Mouse (Mus musculus) limb, embryonic 12.5 days (tissue): Measurements from ENCODE around the gene Smr3a. TPM values are rescaled to one million over a fixed set of nuclear protein-coding genes. Genes with fewer than 3 reads are reported as not detected.

Experiments used
- ATAC-seq: fragments of 200-750 bp; cut with Nextera tagmentation; 2 replicates; pipeline ENCODE4 v1.8.0; 2017; ENCODE audit warnings: low read depth, moderate TSS enrichment; ENCODE audit not compliant: insufficient number of reproducible peaks, insufficient read depth, low FRiP score, low TSS enrichment
- H3K27ac ChIP-seq: fragments of 300-500 bp; sonication (generic); 2 replicates; pipeline ENCODE4 v1.5.1; 2016; ENCODE audit warnings: mild to moderate bottlenecking, moderate library complexity
- H3K27me3 ChIP-seq: fragments of 300-500 bp; sonication (generic); 2 replicates; pipeline ENCODE4 v1.6.1; 2016; ENCODE audit warnings: mild to moderate bottlenecking, moderate library complexity
- H3K36me3 ChIP-seq: fragments of 300-500 bp; sonication (generic); 2 replicates; pipeline ENCODE4 v1.6.1; 2016; ENCODE audit warnings: mild to moderate bottlenecking, moderate library complexity
- H3K4me1 ChIP-seq: fragments of 300-500 bp; sonication (generic); replicated peaks from 2 replicates; pipeline ENCODE4 v1.6.1; 2016
- H3K4me2 ChIP-seq: fragments of 300-500 bp; sonication (generic); 2 replicates; pipeline ENCODE4 v1.6.1; 2016; ENCODE audit warnings: mild to moderate bottlenecking, moderate library complexity
- H3K4me3 ChIP-seq: fragments of 300-500 bp; sonication (generic); replicated peaks from 2 replicates; pipeline ENCODE4 v1.5.1; 2016; ENCODE audit warnings: mild to moderate bottlenecking
- H3K9ac ChIP-seq: fragments of 300-500 bp; sonication (generic); replicated peaks from 2 replicates; pipeline ENCODE4 v1.6.1; 2016; ENCODE audit warnings: mild to moderate bottlenecking, moderate library complexity
- H3K9me3 ChIP-seq: fragments of 300-500 bp; sonication (generic); 2 replicates; pipeline ENCODE4 v1.6.1; 2016; ENCODE audit warnings: mild to moderate bottlenecking, moderate library complexity
- WGBS: fragments of 180-500 bp; shearing (Covaris S2); methylation state at CpG from one replicate; pipeline ENCODE4 v1.1.7; 2016; 5-methylcytosine and 5-hydroxymethylcytosine counted together
- polyA plus RNA-seq: library from polyadenylated mRNA; unstranded; fragments of >200 nt; fragmentation: Nextera tagmentation; extraction: Ambion mirVana; gene quantifications from 2 replicates; pipeline ENCODE4 v1.2.1, GENCODE M21; 2016

Gene Smr3a
- not detected in 2 replicates for polyA plus RNA-seq

- 83% methylated on average over 3 of the region's 3 CpGs for WGBS
- Histone ChIP-seq H3K9me3 (no peaks in the 10 kb centered on the region), H3K9ac (no peak within 1 kb of the TSS), H3K36me3 (no peaks in the 10 kb centered on the region), H3K4me2 (no peak within 1 kb of the TSS), H3K4me1 (no peaks in the 10 kb centered on the region), H3K27me3 (no peaks in the 10 kb centered on the region), H3K27ac (no peak within 1 kb of the TSS), H3K4me3 (no peak within 1 kb of the TSS)
- no peak for ATAC-seq
These were observed at the start of gene Smr3a for GRCm38 (mm10) chr5:88002249-88002648. Gene Smr3a (plus strand): TSS chr5:88002549.

- Histone ChIP-seq H3K9me3 (no peaks in the 10 kb centered on the region), H3K4me1 (no peaks in the 10 kb centered on the region), H3K27me3 (no peaks in the 10 kb centered on the region), H3K36me3 (no peaks in the 10 kb centered on the region), H3K4me2 (no peak within 1 kb of the TSS), H3K9ac (no peak within 1 kb of the TSS), H3K27ac (no peak within 1 kb of the TSS), H3K4me3 (no peak within 1 kb of the TSS)
- WGBS = 66% methylated on average over 2 of the region's 2 CpGs
- no peak for ATAC-seq
These were observed 33.1 kb upstream of the Smr3a start, which contains the start of the genes 2310003L06Rik and Gm28434 for GRCm38 (mm10) chr5:87969201-87969600. Gene 2310003L06Rik (plus strand): TSS chr5:87969459. Gene Gm28434 (plus strand): TSS chr5:87969517.

- H3K9ac ChIP-seq = no peak within 1 kb of the TSS
- ATAC-seq = no peak
- H3K4me3 ChIP-seq = no peak within 1 kb of the TSS
- H3K27ac ChIP-seq = no peak within 1 kb of the TSS
- no peaks in the 10 kb centered on the region for H3K27me3 ChIP-seq
- WGBS = 80% methylated on average over 3 of the region's 3 CpGs
- H3K4me1 ChIP-seq = no peaks in the 10 kb centered on the region
- no peaks in the 10 kb centered on the region for H3K9me3 ChIP-seq
- no peak within 1 kb of the TSS for H3K4me2 ChIP-seq
- H3K36me3 ChIP-seq = no peaks in the 10 kb centered on the region
These were observed 23.2 kb upstream of the Smr3a start, which contains the start of gene Cabs1 for GRCm38 (mm10) chr5:87979139-87979538. Gene Cabs1 (plus strand): TSS chr5:87979439.

- no peak overlapping the region for H3K27ac ChIP-seq
- no peak overlapping the region for H3K9ac ChIP-seq
- ATAC-seq = peak; percentile 52; the same call in 1 of the 2 replicates
- no peaks in the 10 kb centered on the region for H3K27me3 ChIP-seq
- H3K4me3 ChIP-seq = no peak overlapping the region
- no peaks in the 10 kb centered on the region for H3K4me1 ChIP-seq
- no peak overlapping the region for H3K4me2 ChIP-seq
- no peaks in the 10 kb centered on the region for H3K36me3 ChIP-seq
- no peaks in the 10 kb centered on the region for H3K9me3 ChIP-seq
- 55% methylated on average over 3 of the region's 3 CpGs for WGBS
These were observed 19.7 kb upstream of the Smr3a start for GRCm38 (mm10) chr5:87982468-87983214.

- Histone ChIP-seq H3K4me2 (no peak overlapping the region), H3K27ac (no peak overlapping the region), H3K9ac (no peak overlapping the region), H3K36me3 (no peaks in the 10 kb centered on the region), H3K9me3 (no peaks in the 10 kb centered on the region), H3K4me3 (no peak overlapping the region), H3K4me1 (no peaks in the 10 kb centered on the region), H3K27me3 (no peaks in the 10 kb centered on the region)
- ATAC-seq = no peak
These were observed 2.9 kb downstream of the Smr3a start for GRCm38 (mm10) chr5:88005241-88005640.

Other genes starting within 250 kb of the Smr3a start
- gene Csn1s2a, start 228.0 kb upstream of the Smr3a start, polyA plus RNA-seq = not detected in 2 replicates
- gene Csn1s2b, start 194.5 kb upstream of the Smr3a start, polyA plus RNA-seq = not detected in 2 replicates
- not detected in 2 replicates for gene Prr27, start 176.9 kb upstream of the Smr3a start, polyA plus RNA-seq
- gene Odam, start 117.5 kb upstream of the Smr3a start, polyA plus RNA-seq = not detected in 2 replicates
- gene Csn3, start 77.0 kb upstream of the Smr3a start, polyA plus RNA-seq = not detected in 2 replicates
- gene 2310003L06Rik, start 33.1 kb upstream of the Smr3a start, polyA plus RNA-seq = not detected in 2 replicates
- gene Gm28434, start 33.0 kb upstream of the Smr3a start, polyA plus RNA-seq = not detected in 2 replicates
- gene Cabs1, start 23.1 kb upstream of the Smr3a start, polyA plus RNA-seq = not detected in 2 replicates
- gene Smr2, start 84.0 kb downstream of the Smr3a start, polyA plus RNA-seq = not detected in 2 replicates
- not detected in 2 replicates for gene Gm11116, start 109.0 kb downstream of the Smr3a start, polyA plus RNA-seq
- gene Gm11115, start 151.6 kb downstream of the Smr3a start, polyA plus RNA-seq = not detected in 2 replicates